Mouse (Mus musculus): ENCODE results near the gene Olfr493.

GRCm38 (mm10) chr7:108346879-108347278, at the start of gene Olfr493:
- TF ChIP-seq CTCF (IDR thresholded peaks at IDR 0.05; ENCODE audit: borderline replicate concordance, insufficient read depth, low read depth, low read length), result no peak
- TF ChIP-seq POLR2A (IDR thresholded peaks at IDR 0.05; ENCODE audit: borderline replicate concordance, insufficient read depth, low read length), result no peak
